Mouse (Mus musculus) bone marrow macrophage, adult 2 months (primary cell): Measurements from ENCODE around the gene Kcnq1. TPM values are rescaled to one million over a fixed set of nuclear protein-coding genes. Genes with fewer than 3 reads are reported as not detected.

Source experiments
- H3K27ac ChIP-seq: 2 replicates; pipeline ENCODE4 v1.5.1; 2012; ENCODE audit warnings: low read depth, low read length; ENCODE audit not compliant: insufficient read depth
- H3K4me1 ChIP-seq: 2 replicates; pipeline ENCODE4 v1.6.1; 2012; ENCODE audit warnings: low read length; ENCODE audit not compliant: control insufficient read depth, insufficient read depth
- H3K4me3 ChIP-seq: 2 replicates; pipeline ENCODE4 v1.5.1; 2012; ENCODE audit warnings: mild to moderate bottlenecking, low read length, moderate library complexity; ENCODE audit not compliant: insufficient read depth
- CTCF ChIP-seq: IDR thresholded peaks from 2 replicates; pipeline ENCODE4 v1.5.1; 2012; ENCODE audit warnings: low read depth, mild to moderate bottlenecking, low read length, moderate library complexity
- POLR2A ChIP-seq: IDR thresholded peaks from 2 replicates; pipeline ENCODE4 v1.6.1; 2012; ENCODE audit warnings: mild to moderate bottlenecking, low read depth, low read length, borderline replicate concordance
- polyA plus RNA-seq: library from polyadenylated mRNA; stranded (reverse); fragments of >200 nt; gene quantifications from 2 replicates; pipeline ENCODE4 v1.2.4, GENCODE M21; 2012; ENCODE audit not compliant: missing spikeins, insufficient read depth, insufficient read length

Kcnq1 gene
- polyA plus RNA-seq, 1 experiment = not detected

DNA sequence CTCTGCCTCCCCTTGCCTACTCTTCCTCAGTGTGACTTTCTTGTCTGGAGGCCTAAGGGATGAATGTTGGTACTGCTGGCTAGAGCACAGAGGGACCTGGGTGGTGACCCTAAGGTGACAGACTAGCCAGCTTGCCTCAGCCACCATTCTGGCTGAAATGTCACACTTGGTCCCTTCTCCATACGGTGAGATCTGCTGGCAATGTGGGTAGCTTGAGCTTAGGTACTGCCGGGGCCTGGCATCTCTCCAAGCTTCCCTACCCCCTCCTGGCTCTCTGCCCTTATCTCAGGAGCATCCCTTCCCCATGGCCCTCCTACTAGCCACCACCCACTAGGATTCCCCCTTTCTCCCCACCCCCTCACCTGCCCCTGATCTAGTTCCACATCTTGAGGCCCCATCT is 283.7 kb downstream of the Kcnq1 start:
- Histone ChIP-seq H3K27ac (no peak overlapping the region), H3K4me3 (no peak overlapping the region), H3K4me1 (no peaks in the 10 kb centered on the region)
- no peak for TF ChIP-seq CTCF
- no peak for TF ChIP-seq POLR2A

DNA sequence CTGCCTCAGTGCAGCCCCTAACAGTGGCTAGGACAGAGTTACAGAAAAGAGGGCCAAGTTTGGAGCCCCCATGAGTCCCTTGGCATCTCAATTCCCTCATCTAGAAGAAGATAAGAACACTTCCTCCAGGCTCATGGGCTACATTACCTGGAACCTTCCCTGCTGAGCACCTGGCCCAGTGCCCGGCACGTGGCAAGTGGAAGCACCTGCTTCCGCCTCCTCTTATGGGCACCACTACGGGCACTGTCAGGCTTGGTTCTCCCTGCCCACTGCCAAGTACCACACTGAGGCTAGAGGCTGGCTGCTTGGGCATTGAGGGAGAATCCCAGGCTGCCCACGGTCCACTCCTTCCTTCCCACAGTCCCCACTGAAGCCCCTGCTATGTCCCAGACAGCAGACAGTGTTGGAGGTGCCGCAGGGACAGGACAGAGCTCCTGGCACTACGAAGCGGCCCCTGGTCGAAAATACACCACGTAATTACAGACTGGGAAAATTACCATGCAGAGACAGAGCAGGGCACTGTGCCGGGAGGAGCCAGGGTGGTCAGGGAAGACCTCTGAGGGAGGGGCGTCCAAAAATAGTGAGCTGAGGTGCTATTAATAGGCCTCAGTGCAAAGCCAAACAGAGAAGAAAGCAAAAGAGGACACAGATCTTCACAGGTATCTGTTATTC is 284.3 kb downstream of the Kcnq1 start:
- H3K4me3 ChIP-seq = no peak overlapping the region

DNA sequence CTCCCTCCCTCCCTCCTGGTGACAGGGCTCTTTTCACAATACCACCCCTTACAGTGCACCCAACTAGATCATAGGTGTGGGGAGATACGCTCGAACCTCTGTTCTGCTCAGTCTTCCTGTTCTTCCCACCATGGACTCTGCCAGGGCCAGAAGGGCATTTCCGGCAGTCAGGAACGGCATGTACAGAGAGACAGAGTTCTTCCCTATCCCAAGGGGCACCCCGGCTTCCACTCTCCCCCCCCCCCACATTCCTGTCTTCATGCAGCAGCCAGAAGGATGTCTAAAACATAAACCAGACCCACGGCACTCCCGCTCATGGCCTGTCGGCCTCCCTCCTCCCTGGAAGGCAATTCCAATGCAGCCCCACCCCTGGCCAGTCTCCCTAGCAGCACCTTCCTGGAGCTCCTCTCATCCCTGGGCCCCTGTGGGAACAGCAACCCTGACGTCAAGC is 289.0 kb downstream of the Kcnq1 start:
- Histone ChIP-seq H3K27ac (no peak overlapping the region), H3K4me1 (peaks cover 6% of the 10 kb centered on the region), H3K4me3 (no peak overlapping the region)
- TF ChIP-seq CTCF = no peak
- no peak for TF ChIP-seq POLR2A

More for the DNA sequence above, 284.3 kb downstream of the Kcnq1 start:
- no peak overlapping the region for H3K27ac ChIP-seq
- peaks cover under 1% of the 10 kb centered on the region; the same call in 1 of the 2 replicates for H3K4me1 ChIP-seq
- TF ChIP-seq POLR2A (no peak), CTCF (no peak)

DNA sequence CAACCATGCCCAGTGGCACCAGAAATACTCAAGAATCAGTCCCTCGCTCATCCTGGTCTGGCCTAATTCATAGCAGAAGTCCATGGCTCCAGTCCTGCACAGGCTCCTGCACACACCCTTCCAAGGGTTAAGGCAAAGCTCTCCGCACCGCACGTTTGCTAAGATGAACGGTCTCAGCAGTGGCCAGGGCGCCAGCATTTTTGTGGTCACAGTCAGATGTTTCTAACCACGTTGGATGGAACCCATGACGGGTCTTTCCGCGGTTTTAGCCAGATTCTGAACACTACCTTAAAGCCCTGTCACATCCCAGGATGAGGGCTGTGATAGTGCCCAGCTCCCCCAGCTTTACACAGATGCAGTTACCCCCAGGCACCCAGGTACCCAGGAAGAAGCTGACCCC is 293.6 kb downstream of the Kcnq1 start:
- no peak for TF ChIP-seq CTCF
- TF ChIP-seq POLR2A = no peak
- no peak overlapping the region for H3K27ac ChIP-seq
- H3K4me3 ChIP-seq = no peak overlapping the region
- H3K4me1 ChIP-seq = peaks cover 6% of the 10 kb centered on the region

DNA sequence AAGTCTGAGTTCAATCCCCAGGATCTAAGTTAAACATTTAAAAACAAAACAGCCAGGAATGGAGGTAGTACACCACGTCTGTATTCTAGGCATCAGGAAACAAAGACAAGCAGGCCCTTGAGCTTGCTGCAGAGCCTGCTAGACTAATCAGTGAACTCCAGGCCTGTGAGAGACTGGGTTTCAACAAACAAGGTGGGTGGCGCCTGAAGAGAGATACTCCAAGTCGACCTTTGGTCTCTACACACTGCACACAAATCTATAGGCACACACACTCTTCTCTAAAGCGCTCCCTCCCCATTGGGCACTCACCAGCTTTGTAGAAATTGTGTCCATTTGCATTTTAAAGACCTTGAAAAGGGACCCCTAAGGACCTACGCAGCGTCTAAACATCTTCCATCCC is 294.4 kb downstream of the Kcnq1 start:
- peaks cover 4% of the 10 kb centered on the region for H3K4me1 ChIP-seq
- H3K27ac ChIP-seq = no peak overlapping the region
- no peak overlapping the region for H3K4me3 ChIP-seq
- no peak for TF ChIP-seq CTCF
- no peak for TF ChIP-seq POLR2A

DNA sequence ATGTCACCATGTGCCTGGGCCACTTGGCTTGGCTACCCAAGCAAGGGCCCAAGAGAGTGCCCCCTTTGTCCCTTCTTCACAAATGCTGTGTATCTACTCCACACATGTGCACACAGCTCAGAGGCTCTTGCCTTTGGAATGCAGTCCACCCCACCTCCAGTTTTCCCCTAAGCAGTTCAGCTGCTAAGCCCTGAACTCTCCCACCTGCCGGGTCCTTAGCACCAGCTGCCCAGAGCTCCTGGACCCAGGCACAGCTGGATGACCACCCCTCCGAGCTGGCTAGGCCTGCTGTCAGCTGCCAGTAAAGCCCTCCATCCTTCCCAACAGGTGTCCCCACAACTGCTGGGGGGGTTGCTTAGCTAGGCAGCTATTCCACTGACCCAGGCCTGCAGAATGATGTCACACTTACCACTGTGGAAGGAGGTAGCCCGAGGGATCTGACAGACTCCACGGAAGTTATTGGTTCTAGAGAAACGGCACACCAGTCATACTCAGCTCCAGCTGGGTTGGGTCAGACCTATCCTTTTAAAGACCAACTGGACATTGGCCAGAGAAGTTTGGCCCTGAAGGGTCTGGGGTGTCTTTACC is 295.4 kb downstream of the Kcnq1 start:
- Histone ChIP-seq H3K27ac (no peak overlapping the region), H3K4me1 (no peaks in the 10 kb centered on the region), H3K4me3 (no peak overlapping the region)
- TF ChIP-seq CTCF (no peak), POLR2A (no peak)

DNA sequence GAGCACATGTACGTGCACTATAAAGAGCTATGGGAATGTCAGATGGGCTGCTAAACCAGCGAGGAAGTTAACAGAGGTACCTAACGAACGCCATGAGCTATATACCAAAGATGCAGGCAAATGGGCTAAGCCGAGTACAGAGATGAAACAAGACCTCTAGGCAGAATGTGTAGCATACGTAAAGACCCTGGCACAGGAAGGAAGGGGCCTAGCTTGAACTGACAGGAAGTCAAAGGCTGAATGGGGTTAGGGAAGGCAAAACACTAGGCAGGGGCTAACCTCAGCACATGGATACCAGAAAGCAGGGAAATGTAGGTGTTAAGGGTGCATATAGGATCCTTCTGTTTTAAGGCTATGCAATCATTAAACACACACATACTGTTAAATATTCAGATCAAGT is 298.1 kb downstream of the Kcnq1 start:
- TF ChIP-seq POLR2A (no peak), CTCF (no peak)
- no peak overlapping the region for H3K4me3 ChIP-seq
- no peak overlapping the region for H3K27ac ChIP-seq
- H3K4me1 ChIP-seq = no peaks in the 10 kb centered on the region

DNA sequence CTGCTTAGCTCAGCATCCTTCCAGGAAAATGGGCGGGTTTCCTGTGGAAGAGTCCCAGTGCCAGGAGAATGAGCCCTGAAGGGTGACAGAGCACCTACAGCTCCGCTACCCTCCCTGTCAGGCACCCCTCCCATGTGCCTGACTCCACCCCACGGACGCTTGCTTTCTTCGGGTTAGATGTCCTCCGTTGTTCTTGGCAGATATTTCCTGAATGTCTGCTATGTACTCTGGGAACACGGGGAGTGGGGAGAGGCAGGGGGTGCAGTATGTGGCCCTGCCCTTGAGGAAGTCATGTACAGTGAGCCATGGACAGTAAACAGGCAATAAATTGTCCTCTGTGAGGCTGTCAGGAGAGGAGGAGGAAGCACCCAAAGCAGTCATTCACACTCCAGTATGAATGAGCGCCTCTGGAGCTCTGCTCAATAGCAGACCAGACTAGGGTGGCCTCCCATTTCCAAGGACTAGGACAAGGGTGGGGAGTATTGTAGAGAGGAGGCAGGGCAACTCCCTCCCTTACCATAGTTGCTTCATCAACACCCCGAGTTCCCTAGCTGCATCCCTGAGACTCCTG is 301.9 kb downstream of the Kcnq1 start:
- TF ChIP-seq CTCF (no peak), POLR2A (no peak)
- Histone ChIP-seq H3K27ac (no peak overlapping the region), H3K4me3 (no peak overlapping the region), H3K4me1 (no peaks in the 10 kb centered on the region)

GRCm38 (mm10) chr7:143408615-143409021 is 302.5 kb downstream of the Kcnq1 start:
- no peak overlapping the region for H3K27ac ChIP-seq
- H3K4me1 ChIP-seq = no peaks in the 10 kb centered on the region
- TF ChIP-seq CTCF (no peak), POLR2A (no peak)
- H3K4me3 ChIP-seq = no peak overlapping the region

GRCm38 (mm10) chr7:143412606-143413005 is 306.4 kb downstream of the Kcnq1 start:
- TF ChIP-seq CTCF = no peak
- TF ChIP-seq POLR2A = no peak
- 0 out of 2 replicates have a peak, but pooled peaks cover 2% of the 10 kb centered on the region for H3K4me1 ChIP-seq
- H3K27ac ChIP-seq = no peak overlapping the region
- no peak overlapping the region for H3K4me3 ChIP-seq
